Mouse (Mus musculus) lung, embryonic 14.5 days (tissue): Measurements from ENCODE around the gene Tmem273. TPM values are rescaled to one million over a fixed set of nuclear protein-coding genes. Genes with fewer than 3 reads are reported as not detected.
A peak's percentile ranks its signal among the peaks of the same experiment; 100 is the strongest.

ENCODE experiments used
- ATAC-seq: fragments of 200-750 bp; cut with Nextera tagmentation; 2 replicates; pipeline ENCODE4 v1.8.0; 2017; ENCODE audit warnings: mild to moderate bottlenecking, moderate TSS enrichment, moderate library complexity; ENCODE audit not compliant: insufficient read depth
- DNase-seq: peaks from one replicate; pipeline ENCODE4 v3.0.0-alpha.2; 2015
- H3K27ac ChIP-seq: fragments of 300-500 bp; sonication (generic); 2 replicates; pipeline ENCODE4 v1.5.1; 2014; ENCODE audit warnings: low read depth, mild to moderate bottlenecking, moderate library complexity
- H3K27me3 ChIP-seq: fragments of 300-500 bp; sonication (generic); 2 replicates; pipeline ENCODE4 v1.6.1; 2014; ENCODE audit warnings: low read length, control low read depth; ENCODE audit not compliant: insufficient read depth
- H3K36me3 ChIP-seq: fragments of 300-500 bp; sonication (generic); 2 replicates; pipeline ENCODE4 v1.6.1; 2014; ENCODE audit warnings: control low read depth; ENCODE audit not compliant: insufficient read depth
- H3K4me1 ChIP-seq: fragments of 300-500 bp; sonication (generic); 2 replicates; pipeline ENCODE4 v1.6.1; 2014; ENCODE audit warnings: antibody characterized with exemption, control low read depth; ENCODE audit not compliant: insufficient read depth
- H3K4me2 ChIP-seq: fragments of 300-500 bp; sonication (generic); 2 replicates; pipeline ENCODE4 v1.6.1; 2014; ENCODE audit warnings: mild to moderate bottlenecking
- H3K4me3 ChIP-seq: fragments of 300-500 bp; sonication (generic); 2 replicates; pipeline ENCODE4 v1.5.1; 2014; ENCODE audit warnings: low read depth, low read length
- H3K9ac ChIP-seq: fragments of 300-500 bp; sonication (generic); 2 replicates; pipeline ENCODE4 v1.6.1; 2014
- H3K9me3 ChIP-seq: fragments of 300-500 bp; sonication (generic); 2 replicates; pipeline ENCODE4 v1.6.1; 2016; ENCODE audit warnings: low read depth, low read length, control low read depth
- CTCF ChIP-seq: IDR thresholded peaks from 2 replicates; pipeline ENCODE4 v1.5.1; 2016; ENCODE audit warnings: antibody characterized with exemption, low read depth
- WGBS: fragments of 180-500 bp; shearing (Covaris S2); extraction: QIAGEN DNeasy Blood & Tissue Kit; methylation state at CpG from one replicate; pipeline ENCODE4 v1.1.7; 2014; 5-methylcytosine and 5-hydroxymethylcytosine counted together
- polyA plus RNA-seq: library from polyadenylated mRNA; unstranded; fragments of >200 nt; fragmentation: Nextera tagmentation; extraction: Ambion mirVana; gene quantifications from 2 replicates; pipeline ENCODE4 v1.2.1, GENCODE M21; 2014

Tmem273 gene
- polyA plus RNA-seq, 1 experiment from 2014 or later, result 1.4 TPM

DNA sequence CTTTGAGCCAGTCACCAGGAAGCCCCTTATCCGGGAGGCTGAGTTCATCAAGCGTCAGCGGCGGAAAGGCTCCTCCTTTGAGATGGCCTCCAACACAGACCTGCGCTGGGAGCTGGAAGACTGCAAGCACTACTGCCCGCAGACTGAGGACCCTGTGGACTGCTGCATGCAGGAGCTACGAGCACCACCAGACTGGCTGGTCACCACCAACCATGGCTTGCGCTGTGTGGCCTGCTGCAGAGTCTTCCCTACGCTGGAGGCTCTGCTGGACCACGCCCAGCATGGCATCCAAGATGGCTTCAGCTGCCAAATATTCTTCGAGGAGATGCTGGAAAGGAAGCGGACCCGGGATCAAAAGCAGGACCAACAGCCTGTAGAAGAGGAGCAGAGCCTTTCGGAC is 49.8 kb downstream of the Tmem273 start:
- no peak overlapping the region for H3K27ac ChIP-seq

DNA sequence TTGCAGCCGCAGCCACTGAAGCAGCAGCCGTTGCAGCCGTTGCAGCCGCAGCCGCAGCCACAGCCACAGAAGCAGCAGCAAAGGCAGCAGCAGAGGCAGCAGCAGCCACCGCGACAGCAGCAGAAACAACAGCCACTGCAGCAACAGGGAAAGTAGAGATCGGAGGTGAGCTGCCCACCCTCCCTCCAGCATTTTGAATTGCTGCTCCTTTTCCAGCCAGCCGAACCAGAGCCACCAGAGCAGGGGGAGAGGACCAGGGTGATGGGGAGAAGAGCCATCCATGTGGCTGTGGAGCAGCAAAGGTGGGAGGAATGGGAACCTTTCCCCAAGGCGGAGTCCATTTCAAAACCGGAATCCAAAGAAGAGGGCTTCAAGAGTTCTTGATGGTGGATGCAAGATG is 50.4 kb downstream of the Tmem273 start:
- Histone ChIP-seq H3K4me1 (0 out of 2 replicates have a peak, but pooled peaks cover 4% of the 10 kb centered on the region), H3K27me3 (no peaks in the 10 kb centered on the region), H3K27ac (no peak overlapping the region), H3K4me2 (no peak overlapping the region), H3K4me3 (no peak overlapping the region), H3K9me3 (no peaks in the 10 kb centered on the region), H3K9ac (no peak overlapping the region), H3K36me3 (no peaks in the 10 kb centered on the region)
- 87% methylated on average over 11 of the region's 11 CpGs for WGBS
- DNase-seq (no peak), ATAC-seq (no peak)
- no peak for TF ChIP-seq CTCF

More for the DNA sequence above, 49.8 kb downstream of the Tmem273 start:
- Histone ChIP-seq H3K4me2 (no peak overlapping the region), H3K36me3 (no peaks in the 10 kb centered on the region), H3K9ac (no peak overlapping the region), H3K4me1 (0 out of 2 replicates have a peak, but pooled peaks cover 4% of the 10 kb centered on the region), H3K9me3 (no peaks in the 10 kb centered on the region), H3K27me3 (no peaks in the 10 kb centered on the region), H3K4me3 (no peak overlapping the region)
- 85% methylated on average over 14 of the region's 14 CpGs for WGBS
- TF ChIP-seq CTCF, result no peak
- DNase-seq (no peak), ATAC-seq (no peak)

DNA sequence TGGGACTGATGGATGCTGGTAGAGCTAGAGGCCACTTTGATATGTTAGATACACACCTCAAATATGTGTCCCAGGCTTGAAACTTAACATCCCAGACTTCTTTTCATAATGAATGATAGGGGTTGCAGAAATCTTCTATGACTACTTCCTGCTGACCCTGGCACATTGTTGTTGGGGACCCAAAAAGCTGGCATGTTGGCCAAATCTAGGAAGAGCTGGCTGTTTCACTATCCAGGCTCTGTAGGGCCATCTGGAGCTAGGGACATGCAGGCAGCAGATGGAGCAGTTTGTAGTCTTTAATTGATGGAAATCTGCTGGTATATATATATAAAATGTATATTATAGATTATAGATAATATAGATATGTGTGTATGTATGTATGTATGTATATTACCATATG is 56.3 kb downstream of the Tmem273 start:
- no peak overlapping the region for H3K4me3 ChIP-seq
- no peaks in the 10 kb centered on the region for H3K9me3 ChIP-seq
- TF ChIP-seq CTCF, result no peak
- no peaks in the 10 kb centered on the region for H3K36me3 ChIP-seq
- H3K27ac ChIP-seq, result no peak overlapping the region
- ATAC-seq, result no peak
- H3K4me1 ChIP-seq, result no peaks in the 10 kb centered on the region
- H3K9ac ChIP-seq, result no peak overlapping the region
- no peak overlapping the region for H3K4me2 ChIP-seq
- H3K27me3 ChIP-seq, result no peaks in the 10 kb centered on the region
- DNase-seq, result no peak

DNA sequence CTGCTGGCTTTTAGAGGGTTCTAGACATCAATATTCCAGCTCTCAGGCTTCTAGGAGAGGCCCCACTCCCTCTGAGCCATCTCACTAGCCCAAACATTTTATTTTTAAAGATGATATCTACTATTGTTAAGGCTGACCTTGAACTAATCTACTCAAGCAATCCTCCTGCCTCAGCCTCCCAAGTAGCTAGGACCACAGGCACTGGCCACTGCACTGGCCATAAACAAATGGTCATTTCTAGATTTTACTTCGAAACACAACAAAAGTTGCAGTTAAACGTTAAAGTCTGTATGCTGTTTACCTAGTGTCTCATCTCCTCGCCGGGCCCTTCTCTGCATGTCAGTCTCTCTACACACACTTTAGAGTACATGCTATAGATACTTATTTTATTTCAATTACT is 68.3 kb downstream of the Tmem273 start:
- no peaks in the 10 kb centered on the region for H3K9me3 ChIP-seq
- DNase-seq, result no peak
- H3K27me3 ChIP-seq, result no peaks in the 10 kb centered on the region
- peaks cover 8% of the 10 kb centered on the region; the same call in 1 of the 2 replicates for H3K4me1 ChIP-seq
- H3K27ac ChIP-seq, result no peak overlapping the region
- H3K9ac ChIP-seq, result no peak overlapping the region
- no peak for ATAC-seq
- H3K36me3 ChIP-seq, result no peaks in the 10 kb centered on the region
- 79% methylated on average over 4 of the region's 4 CpGs for WGBS
- no peak for TF ChIP-seq CTCF
- H3K4me3 ChIP-seq, result no peak overlapping the region
- no peak overlapping the region for H3K4me2 ChIP-seq

DNA sequence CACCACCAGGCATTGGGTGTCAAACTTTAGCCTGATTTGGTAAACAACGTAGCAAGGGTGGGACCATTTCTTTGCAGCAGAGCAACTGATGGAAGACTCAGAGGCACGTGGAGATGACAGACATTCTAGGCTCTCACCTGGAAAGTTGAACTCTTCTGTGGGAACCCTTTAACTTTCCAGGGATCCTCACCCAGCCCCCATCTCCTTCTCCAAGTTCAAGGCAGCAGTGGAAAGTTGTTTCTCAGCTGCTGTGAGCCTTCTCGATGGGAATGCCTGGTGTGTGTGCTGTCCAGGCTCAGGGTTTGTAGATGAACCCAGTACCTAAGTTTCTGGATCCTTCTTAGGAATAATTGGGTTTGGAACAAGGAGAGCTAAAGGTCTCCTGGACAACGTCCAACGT is 70.5 kb downstream of the Tmem273 start:
- 24% methylated on average over 5 of the region's 5 CpGs for WGBS
- no peaks in the 10 kb centered on the region for H3K27me3 ChIP-seq
- peak overlapping the region; percentile 55 for H3K4me3 ChIP-seq
- no peak for TF ChIP-seq CTCF
- H3K4me1 ChIP-seq, result peaks cover 26% of the 10 kb centered on the region
- H3K9me3 ChIP-seq, result no peaks in the 10 kb centered on the region
- peak overlapping the region; percentile 74; the same call in 1 of the 2 replicates for H3K9ac ChIP-seq
- H3K4me2 ChIP-seq, result peak overlapping the region; percentile 69
- DNase-seq (no peak), ATAC-seq (no peak)
- H3K27ac ChIP-seq, result peak overlapping the region; percentile 88
- no peaks in the 10 kb centered on the region for H3K36me3 ChIP-seq

DNA sequence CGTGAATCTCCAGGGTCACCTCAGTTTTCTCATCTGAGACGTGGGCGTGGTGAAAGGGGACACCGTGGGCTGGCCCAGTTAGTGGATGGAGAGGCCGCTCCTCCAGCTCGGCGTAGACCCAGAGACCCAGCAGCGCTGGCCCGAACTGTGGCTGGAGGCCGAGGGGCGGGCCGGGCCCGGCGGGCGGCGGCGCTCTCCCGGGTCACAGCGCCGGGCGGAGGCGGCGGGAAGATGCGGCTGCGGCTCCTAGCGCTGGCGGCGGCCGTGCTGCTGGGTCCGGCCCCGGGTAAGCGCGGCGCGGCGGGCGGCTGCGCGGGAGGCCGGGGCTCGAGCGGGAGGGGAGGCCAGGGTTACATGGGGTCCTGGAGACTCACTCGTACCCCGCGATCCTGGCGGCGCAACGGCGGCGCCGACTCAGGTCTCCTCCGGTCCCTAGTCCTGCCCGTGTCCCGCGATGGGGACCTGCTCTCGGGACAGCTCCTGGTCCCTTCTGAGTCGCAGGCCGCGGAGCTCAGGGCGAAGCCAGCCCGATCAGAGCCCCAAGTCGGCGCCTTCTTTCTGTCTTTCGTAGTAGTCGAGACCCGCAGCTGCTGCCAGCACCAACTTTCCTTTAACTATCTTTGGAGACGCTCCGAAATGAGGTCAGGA is 71.0 kb downstream of the Tmem273 start, which contains the start of gene Vstm4:
Gene Vstm4 (plus strand): TSS at position 76 of the 648 bp plus-strand sequence.
- Histone ChIP-seq H3K4me1 (peaks cover 27% of the 10 kb centered on the region), H3K27ac (peak within 1 kb of the TSS; percentile 88), H3K4me3 (peak within 1 kb of the TSS; percentile 55), H3K27me3 (no peaks in the 10 kb centered on the region), H3K9me3 (no peaks in the 10 kb centered on the region), H3K9ac (peak within 1 kb of the TSS; percentile 74), H3K36me3 (no peaks in the 10 kb centered on the region), H3K4me2 (peak within 1 kb of the TSS; percentile 69)
- ATAC-seq (peak; percentile 74), DNase-seq (peak; percentile 86)
- no peak for TF ChIP-seq CTCF
- under 1% methylated on average over 68 of the region's 68 CpGs for WGBS

DNA sequence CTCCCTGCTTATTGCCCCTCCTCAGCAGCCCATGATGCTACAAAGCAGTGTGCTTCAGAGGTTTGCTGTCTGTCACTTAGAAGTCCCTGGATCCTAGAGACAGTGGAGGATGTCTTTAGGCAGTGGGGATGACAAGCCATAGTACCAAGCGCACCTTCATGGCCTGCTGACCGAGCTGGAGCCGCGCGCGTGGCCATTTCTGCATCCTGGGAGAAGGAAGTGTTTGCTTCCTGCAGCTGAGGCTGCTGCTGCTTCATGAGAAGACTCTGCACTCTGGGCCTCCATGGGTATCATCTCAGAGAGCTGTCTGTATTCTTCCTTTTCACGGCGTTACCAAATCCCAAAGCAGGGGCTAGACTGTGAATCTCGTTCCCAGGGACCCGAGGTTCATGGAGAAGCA is 72.6 kb downstream of the Tmem273 start:
- 88% methylated on average over 10 of the region's 10 CpGs for WGBS
- no peak for TF ChIP-seq CTCF
- H3K36me3 ChIP-seq, result peaks cover under 1% of the 10 kb centered on the region; the same call in 1 of the 2 replicates
- H3K4me3 ChIP-seq, result no peak overlapping the region
- no peaks in the 10 kb centered on the region for H3K9me3 ChIP-seq
- H3K4me1 ChIP-seq, result peaks cover 33% of the 10 kb centered on the region
- H3K9ac ChIP-seq, result no peak overlapping the region
- H3K27ac ChIP-seq, result no peak overlapping the region
- ATAC-seq, result no peak
- peak overlapping the region; percentile 69 for H3K4me2 ChIP-seq
- H3K27me3 ChIP-seq, result no peaks in the 10 kb centered on the region
- DNase-seq, result no peak
